Mouse (Mus musculus): Measurements from ENCODE around the gene Slc38a4. TPM values are rescaled to one million over a fixed set of nuclear protein-coding genes. Genes with fewer than 3 reads are reported as not detected.

The Slc38a4 gene
- total and polyA plus RNA-seq, 3 experiments: 0.13 to 0.51 (median 0.17) TPM

DNA sequence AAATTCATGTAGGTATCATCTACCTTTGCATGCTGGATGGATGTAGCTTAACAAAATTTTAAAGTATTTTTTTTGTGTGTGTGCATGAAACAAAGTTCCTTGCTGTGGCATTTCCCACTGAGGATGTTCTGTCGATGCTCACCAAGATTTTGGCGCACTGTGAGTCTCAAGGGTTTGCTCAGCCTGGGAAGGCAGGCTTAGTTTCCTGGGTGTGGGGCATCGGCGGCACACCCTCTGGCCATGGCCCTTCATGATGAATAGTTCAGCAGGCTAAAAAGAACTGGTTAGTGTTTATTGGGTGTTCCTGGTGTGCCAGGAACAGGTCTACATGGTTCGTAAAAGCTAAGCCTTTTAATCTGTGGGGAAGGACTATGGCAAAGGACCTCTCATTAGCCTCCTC, 81.6 kb downstream of the Slc38a4 start:
- H3K9me3 ChIP-seq (replicated peaks; ENCODE audit: low read length): no peaks in the 10 kb centered on the region

GRCm38 (mm10) chr15:96973370-96973769, 82.4 kb downstream of the Slc38a4 start:
- H3K79me2 ChIP-seq (replicated peaks; ENCODE audit: control insufficient read depth, extremely low read depth, insufficient read depth, poor library complexity, severe bottlenecking): no peaks in the 10 kb centered on the region
- H3K27me3 ChIP-seq (replicated peaks): no peaks in the 10 kb centered on the region
- no peak for TF ChIP-seq MXI1 (IDR thresholded peaks at IDR 0.05; ENCODE audit: low read depth, low read length)
- no peak for TF ChIP-seq MEF2A (IDR thresholded peaks at IDR 0.05; ENCODE audit: borderline replicate concordance, low read depth, low read length)
- no peak for TF ChIP-seq IRF4 (IDR thresholded peaks at IDR 0.05; ENCODE audit: low read depth, low read length)
- no peak for TF ChIP-seq UBTF (IDR thresholded peaks at IDR 0.05; ENCODE audit: low read depth, low read length)
- TF ChIP-seq GABPA (IDR thresholded peaks at IDR 0.05; ENCODE audit: insufficient replicate concordance, low read depth, low read length): no peak
- TF ChIP-seq SIN3A (IDR thresholded peaks at IDR 0.05; ENCODE audit: low read length): no peak
- TF ChIP-seq RAD21 (IDR thresholded peaks at IDR 0.05; ENCODE audit: low read depth, low read length): no peak
- dilution Hi-C loops (cut with MboI; ENCODE audit: extremely low pct_ligation_motif_present, extremely low pct_unique_long_range_greater_than_20kb, low sequenced_read_pairs): no loop called here
- H3K27ac ChIP-seq (ENCODE audit: insufficient read depth, low read depth): no peak overlapping the region
- no peaks in the 10 kb centered on the region for H3K9me3 ChIP-seq (replicated peaks; ENCODE audit: low read length)
- in situ Hi-C loops (cut with MboI; ENCODE audit: low pct_ligation_motif_present, low pct_unique_long_range_greater_than_20kb, low sequenced_read_pairs): loop anchor here (5.0 kb wide), 1 partner anchor 164 kb away; no protein-coding TSS in a partner anchor
- no peak overlapping the region for H3K4me3 ChIP-seq (replicated peaks in 1 of 3; ENCODE audit: low read depth in 2 of 3, low read length in 2 of 3, poor library complexity in 1 of 3)
- no peaks in the 10 kb centered on the region for H3K36me3 ChIP-seq (replicated peaks in 1 of 2; ENCODE audit: control insufficient read depth in 1 of 2, insufficient read depth in 1 of 2, low read length in 1 of 2)
- H3K9ac ChIP-seq (ENCODE audit: insufficient read depth, low read depth): no peak overlapping the region
- H3K4me2 ChIP-seq (ENCODE audit: insufficient read depth, low read depth, poor library complexity, severe bottlenecking): no peak overlapping the region
- no peak for DNase-seq (ENCODE audit: extremely low read depth)
- H3K4me1 ChIP-seq (ENCODE audit: control insufficient read depth in 1 of 2, insufficient read depth in 2 of 2): no peaks in the 10 kb centered on the region

More for the DNA sequence above, 81.6 kb downstream of the Slc38a4 start:
- Histone ChIP-seq H3K27ac (ENCODE audit: insufficient read depth, low read depth) (no peak overlapping the region), H3K4me2 (ENCODE audit: insufficient read depth, low read depth, poor library complexity, severe bottlenecking) (no peak overlapping the region), H3K4me1 (ENCODE audit: control insufficient read depth in 1 of 2, insufficient read depth in 2 of 2) (no peaks in the 10 kb centered on the region), H3K36me3 (replicated peaks in 1 of 2; ENCODE audit: control insufficient read depth in 1 of 2, insufficient read depth in 1 of 2, low read length in 1 of 2) (no peaks in the 10 kb centered on the region), H3K4me3 (replicated peaks in 1 of 3; ENCODE audit: low read depth in 2 of 3, low read length in 2 of 3, poor library complexity in 1 of 3) (no peak overlapping the region), H3K9ac (ENCODE audit: insufficient read depth, low read depth) (no peak overlapping the region), H3K79me2 (replicated peaks; ENCODE audit: control insufficient read depth, extremely low read depth, insufficient read depth, poor library complexity, severe bottlenecking) (no peaks in the 10 kb centered on the region), H3K27me3 (replicated peaks) (no peaks in the 10 kb centered on the region)
- in situ Hi-C loops (cut with MboI; ENCODE audit: low pct_ligation_motif_present, low pct_unique_long_range_greater_than_20kb, low sequenced_read_pairs): loop anchor here (5.0 kb wide), 1 partner anchor 163 kb away; no protein-coding TSS in a partner anchor
- no peak for DNase-seq (ENCODE audit: extremely low read depth)
- dilution Hi-C loops (cut with MboI; ENCODE audit: extremely low pct_ligation_motif_present, extremely low pct_unique_long_range_greater_than_20kb, low sequenced_read_pairs): no loop called here
- TF ChIP-seq UBTF (IDR thresholded peaks at IDR 0.05; ENCODE audit: low read depth, low read length): no peak
- no peak for TF ChIP-seq POLR2A (IDR thresholded peaks at IDR 0.05; ENCODE audit: low read depth, low read length)
- no peak for TF ChIP-seq ELF1 (IDR thresholded peaks at IDR 0.05; ENCODE audit: low read depth, low read length)
- no peak for TF ChIP-seq MYC (IDR thresholded peaks at IDR 0.05; ENCODE audit: low read depth, low read length)
- no peak for TF ChIP-seq NRF1 (IDR thresholded peaks at IDR 0.05; ENCODE audit: low read depth, low read length)
- no peak for TF ChIP-seq JUN (IDR thresholded peaks at IDR 0.05; ENCODE audit: insufficient read depth, low read depth, low read length)

DNA sequence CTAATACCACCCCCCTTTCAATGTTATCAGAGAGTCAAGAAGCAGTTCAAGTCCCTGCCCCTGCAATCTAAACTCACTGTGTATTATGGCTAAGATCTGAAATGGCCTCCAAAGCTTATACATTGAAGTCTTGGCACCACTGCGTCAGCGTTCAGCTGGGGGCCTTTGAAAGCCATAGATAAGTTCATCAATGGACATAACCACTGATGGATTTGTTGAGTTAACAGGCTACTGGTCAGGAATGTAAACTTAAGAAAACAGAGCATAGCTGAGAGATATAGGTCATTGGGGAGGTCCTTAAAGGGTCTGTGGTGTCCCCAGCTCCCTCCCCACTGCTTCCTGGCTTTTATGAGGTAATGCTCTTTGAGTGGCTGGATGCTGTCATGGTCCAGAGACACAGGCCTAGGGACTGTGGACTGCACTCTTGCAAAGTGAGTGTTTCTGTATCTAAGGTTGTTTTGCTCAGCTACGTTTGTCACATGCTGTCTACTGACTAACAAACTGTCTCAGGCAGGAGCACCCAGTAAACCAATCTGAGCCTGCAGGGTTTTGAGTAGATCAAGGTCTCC, 83.0 kb downstream of the Slc38a4 start:
- Histone ChIP-seq H3K79me2 (replicated peaks; ENCODE audit: control insufficient read depth, extremely low read depth, insufficient read depth, poor library complexity, severe bottlenecking) (no peaks in the 10 kb centered on the region), H3K36me3 (replicated peaks in 1 of 2; ENCODE audit: control insufficient read depth in 1 of 2, insufficient read depth in 1 of 2, low read length in 1 of 2) (no peaks in the 10 kb centered on the region), H3K9me3 (replicated peaks; ENCODE audit: low read length) (no peaks in the 10 kb centered on the region), H3K27me3 (replicated peaks) (no peaks in the 10 kb centered on the region), H3K9ac (ENCODE audit: insufficient read depth, low read depth) (no peak overlapping the region), H3K4me2 (ENCODE audit: insufficient read depth, low read depth, poor library complexity, severe bottlenecking) (no peak overlapping the region), H3K4me1 (ENCODE audit: control insufficient read depth in 1 of 2, insufficient read depth in 2 of 2) (no peaks in the 10 kb centered on the region), H3K27ac (ENCODE audit: insufficient read depth, low read depth) (no peak overlapping the region), H3K4me3 (replicated peaks in 1 of 3; ENCODE audit: low read depth in 2 of 3, low read length in 2 of 3, poor library complexity in 1 of 3) (no peak overlapping the region)
- in situ Hi-C loops (cut with MboI; ENCODE audit: low pct_ligation_motif_present, low pct_unique_long_range_greater_than_20kb, low sequenced_read_pairs): loop anchor here (5.0 kb wide), 1 partner anchor 165 kb away; no protein-coding TSS in a partner anchor
- no peak for DNase-seq (ENCODE audit: extremely low read depth)
- TF ChIP-seq ETS1 (conservative IDR thresholded peaks at IDR 0.05; ENCODE audit: low read depth, low read length) (no peak), ZKSCAN1 (IDR thresholded peaks at IDR 0.05; ENCODE audit: borderline replicate concordance, low read depth, low read length) (no peak), USF2 (conservative IDR thresholded peaks at IDR 0.05; ENCODE audit: low read depth, low read length) (no peak), GABPA (IDR thresholded peaks at IDR 0.05; ENCODE audit: insufficient replicate concordance, low read depth, low read length) (no peak), MXI1 (IDR thresholded peaks at IDR 0.05; ENCODE audit: low read depth, low read length) (no peak), EP300 (IDR thresholded peaks at IDR 0.05; ENCODE audit: low read length) (no peak), ZNF384 (IDR thresholded peaks at IDR 0.05; ENCODE audit: low read depth, low read length) (no peak), MEF2A (IDR thresholded peaks at IDR 0.05; ENCODE audit: borderline replicate concordance, low read depth, low read length) (no peak)
- dilution Hi-C loops (cut with MboI; ENCODE audit: extremely low pct_ligation_motif_present, extremely low pct_unique_long_range_greater_than_20kb, low sequenced_read_pairs): no loop called here
